Mouse (Mus musculus) lung, postnatal 10 days (tissue): ENCODE measurements at regions not wholly inside any gene's neighbourhood (a gene's known extent, or its start where the extent isn't known, plus 50 kb on each side); places are given as distances from the start of the nearest gene placed in this dataset.

Source experiments
- DNase-seq: peaks from one replicate; pipeline ENCODE4 v3.0.0; 2021

GRCm38 (mm10) chr12:12765055-12765454 is 176.7 kb downstream of the Mycn start:
- no peak for DNase-seq

GRCm38 (mm10) chr12:12764586-12764985 is 177.1 kb downstream of the Mycn start:
- no peak for DNase-seq

- DNase-seq: no peak
Measured at GRCm38 (mm10) chr12:12756301-12756948, 185.3 kb downstream of the Mycn start.

GRCm38 (mm10) chr12:12753849-12754248 is 187.9 kb downstream of the Mycn start:
- no peak for DNase-seq

- DNase-seq: no peak
Measured at GRCm38 (mm10) chr12:12751670-12752426, 189.9 kb downstream of the Mycn start.

- DNase-seq: no peak
Measured at GRCm38 (mm10) chr12:12749690-12750089, 192.0 kb downstream of the Mycn start.

GRCm38 (mm10) chr12:12746852-12747454 is 194.8 kb downstream of the Mycn start:
- DNase-seq: no peak

- no peak for DNase-seq
Measured at GRCm38 (mm10) chr12:12744492-12744891, 197.2 kb downstream of the Mycn start.

GRCm38 (mm10) chr12:12738631-12739331 is 202.9 kb downstream of the Mycn start:
- peak; percentile 8 for DNase-seq

- no peak for DNase-seq
Measured at GRCm38 (mm10) chr12:12725797-12726196, 215.9 kb downstream of the Mycn start.

GRCm38 (mm10) chr12:12725075-12725474 is 216.6 kb downstream of the Mycn start:
- no peak for DNase-seq

- DNase-seq: no peak
Measured at GRCm38 (mm10) chr12:12723724-12724487, 217.8 kb downstream of the Mycn start.

GRCm38 (mm10) chr12:12722982-12723661 is 218.6 kb downstream of the Mycn start:
- DNase-seq: no peak

- DNase-seq: no peak
Measured at GRCm38 (mm10) chr12:12716691-12717090, 225.0 kb downstream of the Mycn start.

GRCm38 (mm10) chr12:12715956-12716669 is 225.6 kb downstream of the Mycn start:
- DNase-seq: no peak

GRCm38 (mm10) chr12:12715528-12715927 is 226.2 kb downstream of the Mycn start:
- no peak for DNase-seq

- no peak for DNase-seq
Measured at GRCm38 (mm10) chr12:12710184-12710609, 231.5 kb downstream of the Mycn start.

GRCm38 (mm10) chr12:12708954-12709523 is 232.7 kb downstream of the Mycn start:
- DNase-seq: no peak

GRCm38 (mm10) chr12:12706326-12706920 is 235.3 kb downstream of the Mycn start:
- no peak for DNase-seq

- no peak for DNase-seq
Measured at GRCm38 (mm10) chr12:12701735-12702134, 240.0 kb downstream of the Mycn start.
